Mouse (Mus musculus) heart, postnatal 0 days (tissue): Measurements from ENCODE around the gene Vwde.

Experiments used
- CTCF ChIP-seq: IDR thresholded peaks from 2 replicates; pipeline ENCODE4 v1.5.1; 2016; ENCODE audit warnings: antibody characterized with exemption, control low read depth, low read depth
- EP300 ChIP-seq: IDR thresholded peaks from 2 replicates; pipeline ENCODE4 v1.6.1; 2016; ENCODE audit warnings: antibody characterized with exemption, low read depth

DNA sequence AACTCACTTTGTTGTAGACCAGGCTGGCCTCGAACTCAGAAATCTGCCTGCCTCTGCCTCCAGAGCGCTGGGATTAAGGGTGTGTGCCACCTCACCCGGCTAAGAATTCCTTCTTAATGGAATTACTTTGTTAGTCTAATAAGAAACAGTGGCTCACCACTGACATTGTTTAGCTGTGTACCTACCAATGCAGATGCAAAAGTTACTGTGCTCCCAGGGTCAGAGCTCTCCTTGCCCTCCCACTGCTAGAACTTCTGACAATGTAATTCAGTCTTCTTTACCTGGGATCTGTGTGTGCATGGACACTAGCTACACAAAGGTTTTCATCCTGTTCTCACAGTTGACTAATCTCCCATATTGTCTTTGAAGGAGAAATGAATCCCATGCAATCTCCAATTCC lies 27.3 kb downstream of the Vwde start:
- TF ChIP-seq CTCF (no peak), EP300 (no peak)
